Mouse (Mus musculus): ENCODE results near the gene Usf2.
"Not testable (repeated sequence)": the region's sequence is repeated elsewhere in the genome, so short reads cannot be mapped to it uniquely, and the experiment has no call there.

Usf2 gene

GRCm38 (mm10) chr7:30958109-30958865 lies 1.7 kb upstream of the Usf2 start:
- no peak for DNase-seq (ENCODE audit: low spot score)

GRCm38 (mm10) chr7:30957367-30957783 lies 772 bp upstream of the Usf2 start:
- peak; percentile 90 for DNase-seq (ENCODE audit: low spot score)

- DNase-seq (ENCODE audit: low spot score) = peak; percentile 46
These were observed 249 bp downstream of the Usf2 start for GRCm38 (mm10) chr7:30956357-30956751.

GRCm38 (mm10) chr7:30955584-30956356 lies 833 bp downstream of the Usf2 start:
- DNase-seq (ENCODE audit: low spot score) = peak; percentile 91

- DNase-seq (ENCODE audit: low spot score) = no peak
These were observed 1.6 kb downstream of the Usf2 start for GRCm38 (mm10) chr7:30954971-30955520.

GRCm38 (mm10) chr7:30954036-30954435 lies 2.6 kb downstream of the Usf2 start:
- DNase-seq (ENCODE audit: low spot score) = peak; percentile 21

- DNase-seq (ENCODE audit: low spot score) = no peak
These were observed 3.1 kb downstream of the Usf2 start for GRCm38 (mm10) chr7:30953459-30953858.

GRCm38 (mm10) chr7:30952441-30953265 lies 4.0 kb downstream of the Usf2 start:
- DNase-seq (ENCODE audit: low spot score) = no peak

- DNase-seq (ENCODE audit: low spot score) = not testable (repeated sequence)
These were observed 6.7 kb downstream of the Usf2 start for GRCm38 (mm10) chr7:30949902-30950301.

GRCm38 (mm10) chr7:30945876-30946275 lies 10.7 kb downstream of the Usf2 start:
- DNase-seq (ENCODE audit: low spot score) = no peak

GRCm38 (mm10) chr7:30945466-30945865 lies 11.1 kb downstream of the Usf2 start:
- DNase-seq (ENCODE audit: low spot score) = not testable (repeated sequence)

- DNase-seq (ENCODE audit: low spot score) = not testable (repeated sequence)
These were observed 11.9 kb downstream of the Usf2 start for GRCm38 (mm10) chr7:30944706-30945105.

GRCm38 (mm10) chr7:30943909-30944635 lies 12.5 kb downstream of the Usf2 start, which contains the start of gene Hamp:
Gene Hamp (minus strand): TSS chr7:30944032.
- DNase-seq (ENCODE audit: low spot score) = no peak

GRCm38 (mm10) chr7:30942365-30942764 lies 14.2 kb downstream of the Usf2 start:
- DNase-seq (ENCODE audit: low spot score) = not testable (repeated sequence)

GRCm38 (mm10) chr7:30940070-30940469 lies 16.5 kb downstream of the Usf2 start:
- not testable (repeated sequence) for DNase-seq (ENCODE audit: low spot score)

- not testable (repeated sequence) for DNase-seq (ENCODE audit: low spot score)
These were observed 21.0 kb downstream of the Usf2 start for GRCm38 (mm10) chr7:30935422-30936099.

GRCm38 (mm10) chr7:30924581-30924980 lies 32.0 kb downstream of the Usf2 start, which contains the start of gene Hamp2:
Gene Hamp2 (minus strand): TSS chr7:30924681.
- not testable (repeated sequence) for DNase-seq (ENCODE audit: low spot score)

- DNase-seq (ENCODE audit: low spot score) = no peak
These were observed 32.5 kb downstream of the Usf2 start for GRCm38 (mm10) chr7:30924071-30924470.

- not testable (repeated sequence) for DNase-seq (ENCODE audit: low spot score)
These were observed 34.1 kb downstream of the Usf2 start for GRCm38 (mm10) chr7:30922490-30922889.

- no peak for DNase-seq (ENCODE audit: low spot score)
These were observed 36.4 kb downstream of the Usf2 start for GRCm38 (mm10) chr7:30920217-30920616.
